Mouse (Mus musculus): ENCODE measurements at regions not wholly inside any gene's neighbourhood (a gene's known extent, or its start where the extent isn't known, plus 50 kb on each side); places are given as distances from the start of the nearest gene placed in this dataset.
A peak's percentile ranks its signal among the peaks of the same experiment; 100 is the strongest.
"Not testable (repeated sequence)": the region's sequence is repeated elsewhere in the genome, so short reads cannot be mapped to it uniquely, and the experiment has no call there.

GRCm38 (mm10) chr5:4248422-4248821 lies 56.3 kb downstream of the Mterf1b start:
- no peak for DNase-seq

GRCm38 (mm10) chr5:4254280-4254679 lies 62.1 kb downstream of the Mterf1b start:
- DNase-seq: not testable (repeated sequence)

GRCm38 (mm10) chr5:4257048-4257750 lies 65.0 kb downstream of the Mterf1b start:
- no peak for DNase-seq

- DNase-seq: no peak
Measured at GRCm38 (mm10) chr5:4259260-4259659, 67.1 kb downstream of the Mterf1b start.

GRCm38 (mm10) chr5:4262666-4263065 lies 70.5 kb downstream of the Mterf1b start:
- peak; percentile 9 for DNase-seq

- DNase-seq: peak; percentile 79
Measured at GRCm38 (mm10) chr5:4263560-4264160, 71.5 kb downstream of the Mterf1b start.

- DNase-seq: no peak
Measured at GRCm38 (mm10) chr5:4267717-4268116, 75.5 kb downstream of the Mterf1b start.

- DNase-seq: no peak
Measured at GRCm38 (mm10) chr5:4273001-4273400, 80.8 kb downstream of the Mterf1b start.

- DNase-seq: no peak
Measured at GRCm38 (mm10) chr5:4303616-4304015, 111.4 kb downstream of the Mterf1b start.

GRCm38 (mm10) chr5:4304201-4304600 lies 112.0 kb downstream of the Mterf1b start:
- no peak for DNase-seq

- DNase-seq: no peak
Measured at GRCm38 (mm10) chr5:4308514-4308913, 116.3 kb downstream of the Mterf1b start.

- DNase-seq: no peak
Measured at GRCm38 (mm10) chr5:4311169-4311568, 119.0 kb downstream of the Mterf1b start.

GRCm38 (mm10) chr5:4311599-4311998 lies 119.4 kb downstream of the Mterf1b start:
- no peak for DNase-seq

GRCm38 (mm10) chr5:4312675-4313074 lies 120.5 kb downstream of the Mterf1b start:
- no peak for DNase-seq

- DNase-seq: no peak
Measured at GRCm38 (mm10) chr5:4322634-4323386, 130.6 kb downstream of the Mterf1b start.

- DNase-seq: no peak
Measured at GRCm38 (mm10) chr5:4323387-4323704, 131.2 kb downstream of the Mterf1b start.

- DNase-seq: no peak
Measured at GRCm38 (mm10) chr5:4325813-4326212, 133.6 kb downstream of the Mterf1b start.

- no peak for DNase-seq
Measured at GRCm38 (mm10) chr5:4326309-4327014, 134.3 kb downstream of the Mterf1b start.

- DNase-seq: no peak
Measured at GRCm38 (mm10) chr5:4335683-4336082, 143.5 kb downstream of the Mterf1b start.

GRCm38 (mm10) chr5:4341956-4342355 lies 149.8 kb downstream of the Mterf1b start:
- DNase-seq: peak; percentile 15

- DNase-seq: no peak
Measured at GRCm38 (mm10) chr5:4344458-4344857, 152.3 kb downstream of the Mterf1b start.

- no peak for DNase-seq
Measured at GRCm38 (mm10) chr5:4348334-4348733, 156.2 kb downstream of the Mterf1b start.

GRCm38 (mm10) chr5:4349943-4350342 lies 157.8 kb downstream of the Mterf1b start:
- no peak for DNase-seq

Data from cerebellum, adult 9-10 months (tissue).